Mouse (Mus musculus): Measurements from ENCODE around the gene Mboat7. TPM values are rescaled to one million over a fixed set of nuclear protein-coding genes. Genes with fewer than 3 reads are reported as not detected.
"Not testable (repeated sequence)": the region's sequence is repeated elsewhere in the genome, so short reads cannot be mapped to it uniquely, and the experiment has no call there.

Gene Mboat7
- polyA plus RNA-seq, 1 experiment from 2014 or later: 47.5 TPM

GRCm38 (mm10) chr7:3705911-3706310 is 12.6 kb upstream of the Mboat7 start:
- H3K36me3 ChIP-seq: peaks cover 29% of the 10 kb centered on the region
- H3K4me3 ChIP-seq: peak overlapping the region; percentile 87
- H3K4me2 ChIP-seq (replicated peaks): peak overlapping the region; percentile 82
- peak overlapping the region; percentile 86 for H3K9ac ChIP-seq
- WGBS: 37% methylated on average over 6 of the region's 6 CpGs
- peaks cover 22% of the 10 kb centered on the region for H3K4me1 ChIP-seq
- no peaks in the 10 kb centered on the region for H3K27me3 ChIP-seq (replicated peaks)
- H3K27ac ChIP-seq: no peak overlapping the region
- H3K9me3 ChIP-seq: no peaks in the 10 kb centered on the region
- no peak for ATAC-seq (ENCODE audit: low FRiP score, low read depth)

GRCm38 (mm10) chr7:3705461-3705860 is 12.1 kb upstream of the Mboat7 start:
- Histone ChIP-seq H3K4me1 (peaks cover 22% of the 10 kb centered on the region), H3K4me3 (peak overlapping the region; percentile 87), H3K36me3 (peaks cover 31% of the 10 kb centered on the region), H3K4me2 (replicated peaks) (peak overlapping the region; percentile 82), H3K9ac (peak overlapping the region; percentile 86)
- not testable (repeated sequence) for H3K27ac ChIP-seq; H3K27me3 ChIP-seq (replicated peaks); ATAC-seq (ENCODE audit: low FRiP score, low read depth); H3K9me3 ChIP-seq
- 3% methylated on average over 7 of the region's 7 CpGs for WGBS

- under 1% methylated on average over 20 of the region's 20 CpGs for WGBS
These were observed 11.2 kb upstream of the Mboat7 start for GRCm38 (mm10) chr7:3704475-3704874.

GRCm38 (mm10) chr7:3703879-3704441 is 10.6 kb upstream of the Mboat7 start, which contains the start of gene Rps9:
Gene Rps9, plus strand, starts transcription at chr7:3703993.
- peaks cover 44% of the 10 kb centered on the region for H3K36me3 ChIP-seq
- peaks cover 22% of the 10 kb centered on the region for H3K4me1 ChIP-seq
- H3K4me2 ChIP-seq (replicated peaks): peak within 1 kb of the TSS; percentile 82
- H3K27me3 ChIP-seq (replicated peaks): no peaks in the 10 kb centered on the region
- under 1% methylated on average over 42 of the region's 42 CpGs for WGBS
- peak within 1 kb of the TSS; percentile 87 for H3K4me3 ChIP-seq
- ATAC-seq (ENCODE audit: low FRiP score, low read depth): peak; percentile 95
- H3K9ac ChIP-seq: peak within 1 kb of the TSS; percentile 86
- no peaks in the 10 kb centered on the region for H3K9me3 ChIP-seq
- peak within 1 kb of the TSS; percentile 74 for H3K27ac ChIP-seq

More at GRCm38 (mm10) chr7:3704475-3704874, 11.2 kb upstream of the Mboat7 start:
- Histone ChIP-seq H3K4me1 (peaks cover 22% of the 10 kb centered on the region), H3K36me3 (peaks cover 41% of the 10 kb centered on the region), H3K9me3 (no peaks in the 10 kb centered on the region), H3K4me2 (replicated peaks) (peak overlapping the region; percentile 82), H3K27ac (0 out of 2 replicates have a peak overlapping the region, but pooled peaks have one; percentile 74), H3K9ac (peak overlapping the region; percentile 86), H3K27me3 (replicated peaks) (no peaks in the 10 kb centered on the region), H3K4me3 (peak overlapping the region; percentile 87)
- peak; percentile 31 for ATAC-seq (ENCODE audit: low FRiP score, low read depth)

- peak; percentile 61 for ATAC-seq (ENCODE audit: low FRiP score, low read depth)
- H3K9ac ChIP-seq: peak overlapping the region; percentile 86
- H3K4me3 ChIP-seq: peak overlapping the region; percentile 87
- H3K27me3 ChIP-seq (replicated peaks): no peaks in the 10 kb centered on the region
- peaks cover 50% of the 10 kb centered on the region for H3K36me3 ChIP-seq
- H3K4me1 ChIP-seq: peaks cover 22% of the 10 kb centered on the region
- 21% methylated on average over 6 of the region's 6 CpGs for WGBS
- no peaks in the 10 kb centered on the region for H3K9me3 ChIP-seq
- H3K4me2 ChIP-seq (replicated peaks): peak overlapping the region; percentile 82
- H3K27ac ChIP-seq: no peak overlapping the region
These were observed 10.0 kb upstream of the Mboat7 start for GRCm38 (mm10) chr7:3703148-3703878.

- Histone ChIP-seq H3K9me3 (no peaks in the 10 kb centered on the region), H3K27me3 (replicated peaks) (no peaks in the 10 kb centered on the region), H3K4me3 (no peak overlapping the region), H3K36me3 (peaks cover 47% of the 10 kb centered on the region), H3K27ac (no peak overlapping the region), H3K4me2 (replicated peaks) (no peak overlapping the region), H3K4me1 (peaks cover 14% of the 10 kb centered on the region), H3K9ac (no peak overlapping the region)
- no peak for ATAC-seq (ENCODE audit: low FRiP score, low read depth)
- WGBS: 93% methylated on average over 6 of the region's 6 CpGs
These were observed 5.1 kb upstream of the Mboat7 start for GRCm38 (mm10) chr7:3698471-3698870.

GRCm38 (mm10) chr7:3694949-3695305 is 1.6 kb upstream of the Mboat7 start:
- not testable (repeated sequence) for H3K9me3 ChIP-seq; H3K27me3 ChIP-seq (replicated peaks); H3K27ac ChIP-seq; ATAC-seq (ENCODE audit: low FRiP score, low read depth)
- H3K4me2 ChIP-seq (replicated peaks): peak overlapping the region; percentile 88
- H3K4me1 ChIP-seq: peaks cover 27% of the 10 kb centered on the region
- H3K4me3 ChIP-seq: peak overlapping the region; percentile 62
- WGBS: 5% methylated on average over 9 of the region's 9 CpGs
- peaks cover 34% of the 10 kb centered on the region for H3K36me3 ChIP-seq
- peak overlapping the region; percentile 84 for H3K9ac ChIP-seq

- ATAC-seq (ENCODE audit: low FRiP score, low read depth): peak; percentile 38
- H3K9ac ChIP-seq: peak overlapping the region; percentile 84
- H3K4me1 ChIP-seq: peaks cover 27% of the 10 kb centered on the region
- 0% methylated on average over 55 of the region's 55 CpGs for WGBS
- H3K4me2 ChIP-seq (replicated peaks): peak overlapping the region; percentile 88
- peaks cover 28% of the 10 kb centered on the region for H3K36me3 ChIP-seq
- no peaks in the 10 kb centered on the region for H3K9me3 ChIP-seq
- no peaks in the 10 kb centered on the region for H3K27me3 ChIP-seq (replicated peaks)
- peak overlapping the region; percentile 62 for H3K4me3 ChIP-seq
- H3K27ac ChIP-seq: peak overlapping the region; percentile 67
These were observed 989 bp upstream of the Mboat7 start for GRCm38 (mm10) chr7:3694076-3694948.

- under 1% methylated on average over 18 of the region's 18 CpGs for WGBS
- ATAC-seq (ENCODE audit: low FRiP score, low read depth): no peak
These were observed 419 bp upstream of the Mboat7 start for GRCm38 (mm10) chr7:3693809-3694075.

GRCm38 (mm10) chr7:3692382-3692986 is 839 bp downstream of the Mboat7 start, which contains the start of gene Tsen34:
Gene Tsen34, plus strand, starts transcription at chr7:3692863.
- Histone ChIP-seq H3K4me3 (peak within 1 kb of the TSS; percentile 62), H3K36me3 (peaks cover 13% of the 10 kb centered on the region), H3K9ac (peak within 1 kb of the TSS; percentile 84), H3K4me2 (replicated peaks) (peak within 1 kb of the TSS; percentile 88), H3K9me3 (no peaks in the 10 kb centered on the region), H3K27ac (peak within 1 kb of the TSS; percentile 74), H3K4me1 (peaks cover 27% of the 10 kb centered on the region), H3K27me3 (replicated peaks) (no peaks in the 10 kb centered on the region)
- no peak; the same call in 1 of the 2 replicates for ATAC-seq (ENCODE audit: low FRiP score, low read depth)
- WGBS: under 1% methylated on average over 49 of the region's 49 CpGs

More at GRCm38 (mm10) chr7:3693809-3694075, 419 bp upstream of the Mboat7 start:
- H3K36me3 ChIP-seq: peaks cover 24% of the 10 kb centered on the region
- peak overlapping the region; percentile 84 for H3K9ac ChIP-seq
- H3K4me2 ChIP-seq (replicated peaks): peak overlapping the region; percentile 88
- H3K27ac ChIP-seq: peak overlapping the region; percentile 67
- peaks cover 27% of the 10 kb centered on the region for H3K4me1 ChIP-seq
- H3K4me3 ChIP-seq: peak overlapping the region; percentile 62
- H3K9me3 ChIP-seq: no peaks in the 10 kb centered on the region
- no peaks in the 10 kb centered on the region for H3K27me3 ChIP-seq (replicated peaks)

- Histone ChIP-seq H3K4me2 (replicated peaks) (peak overlapping the region; percentile 88), H3K4me3 (peak overlapping the region; percentile 62), H3K27me3 (replicated peaks) (no peaks in the 10 kb centered on the region), H3K36me3 (peaks cover 10% of the 10 kb centered on the region; the same call in 1 of the 2 replicates), H3K27ac (no peak overlapping the region), H3K4me1 (peaks cover 27% of the 10 kb centered on the region), H3K9ac (peak overlapping the region; percentile 83), H3K9me3 (no peaks in the 10 kb centered on the region)
- ATAC-seq (ENCODE audit: low FRiP score, low read depth): no peak
- WGBS: 36% methylated on average over 3 of the region's 3 CpGs
These were observed 1.4 kb downstream of the Mboat7 start for GRCm38 (mm10) chr7:3691919-3692318.
